Mouse (Mus musculus) midbrain, embryonic 10.5 days (tissue): ENCODE results near the gene Psmb7. TPM values are rescaled to one million over a fixed set of nuclear protein-coding genes. Genes with fewer than 3 reads are reported as not detected.
A peak's percentile ranks its signal among the peaks of the same experiment; 100 is the strongest.

Experiments
- DNase-seq: peaks from one replicate; pipeline ENCODE4 v3.0.0-alpha.2; 2017; ENCODE audit warnings: low spot score
- H3K27ac ChIP-seq: fragments of 300-500 bp; sonication (generic); replicated peaks from 2 replicates; pipeline ENCODE4 v1.5.1; 2016; ENCODE audit warnings: mild to moderate bottlenecking
- H3K27me3 ChIP-seq: fragments of 300-500 bp; sonication (generic); 2 replicates; pipeline ENCODE4 v1.6.1; 2016; ENCODE audit warnings: low read depth, mild to moderate bottlenecking; ENCODE audit not compliant: poor library complexity, severe bottlenecking
- H3K36me3 ChIP-seq: fragments of 300-500 bp; sonication (generic); 2 replicates; pipeline ENCODE4 v1.6.1; 2016; ENCODE audit warnings: mild to moderate bottlenecking, moderate library complexity
- H3K4me1 ChIP-seq: fragments of 300-500 bp; sonication (generic); 2 replicates; pipeline ENCODE4 v1.6.1; 2016
- H3K4me3 ChIP-seq: fragments of 300-500 bp; sonication (generic); 2 replicates; pipeline ENCODE4 v1.5.1; 2016; ENCODE audit warnings: mild to moderate bottlenecking, moderate library complexity
- H3K9me3 ChIP-seq: fragments of 300-500 bp; sonication (generic); replicated peaks from 2 replicates; pipeline ENCODE4 v1.6.1; 2016; ENCODE audit warnings: mild to moderate bottlenecking
- WGBS: fragments of 180-500 bp; shearing (Covaris S2); methylation state at CpG from one replicate; pipeline ENCODE4 v1.1.7; 2016; 5-methylcytosine and 5-hydroxymethylcytosine counted together
- polyA plus RNA-seq: library from polyadenylated mRNA; unstranded; fragments of >200 nt; fragmentation: Nextera tagmentation; extraction: Ambion mirVana; gene quantifications from 2 replicates; pipeline ENCODE4 v1.2.1, GENCODE M21; 2016

Psmb7 gene
- polyA plus RNA-seq, result 322 and 336 TPM in 2 replicates

- Histone ChIP-seq H3K4me3 (peak within 1 kb of the TSS; percentile 97), H3K4me1 (peaks cover 22% of the 10 kb centered on the region)
These were observed at the start of gene Psmb7 for GRCm38 (mm10) chr2:38643625-38644427. TSS of gene Psmb7 (minus strand) at chr2:38644087.

GRCm38 (mm10) chr2:38691542-38691941, 47.7 kb upstream of the Psmb7 start:
- H3K27me3 ChIP-seq, result peaks cover 94% of the 10 kb centered on the region
- WGBS, result 29% methylated on average over 8 of the region's 8 CpGs

More at GRCm38 (mm10) chr2:38643625-38644427, at the start of gene Psmb7:
- WGBS, result 2% methylated on average over 52 of the region's 52 CpGs
- Histone ChIP-seq H3K27me3 (no peaks in the 10 kb centered on the region), H3K27ac (peak within 1 kb of the TSS; percentile 94), H3K9me3 (no peaks in the 10 kb centered on the region), H3K36me3 (peaks cover 33% of the 10 kb centered on the region)
- peak; percentile 93 for DNase-seq

GRCm38 (mm10) chr2:38689881-38690280, 46.0 kb upstream of the Psmb7 start:
- 75% methylated on average over 1 of the region's 1 CpGs for WGBS
- peak overlapping the region; percentile 47; the same call in 1 of the 2 replicates for H3K4me3 ChIP-seq
- H3K27me3 ChIP-seq, result peaks cover 84% of the 10 kb centered on the region
- H3K36me3 ChIP-seq, result no peaks in the 10 kb centered on the region
- peaks cover 55% of the 10 kb centered on the region for H3K4me1 ChIP-seq
- DNase-seq, result no peak
- H3K9me3 ChIP-seq, result no peaks in the 10 kb centered on the region
- H3K27ac ChIP-seq, result peak overlapping the region; percentile 85

More at GRCm38 (mm10) chr2:38691542-38691941, 47.7 kb upstream of the Psmb7 start:
- H3K9me3 ChIP-seq, result no peaks in the 10 kb centered on the region
- H3K4me1 ChIP-seq, result peaks cover 57% of the 10 kb centered on the region
- H3K27ac ChIP-seq, result no peak overlapping the region; the same call in 1 of the 2 replicates
- peak; percentile 41 for DNase-seq
- H3K4me3 ChIP-seq, result no peak overlapping the region
- H3K36me3 ChIP-seq, result no peaks in the 10 kb centered on the region

GRCm38 (mm10) chr2:38688791-38689520, 45.1 kb upstream of the Psmb7 start:
- H3K27ac ChIP-seq, result peak overlapping the region; percentile 85
- no peaks in the 10 kb centered on the region for H3K36me3 ChIP-seq
- peaks cover 54% of the 10 kb centered on the region for H3K4me1 ChIP-seq
- 2% methylated on average over 29 of the region's 29 CpGs for WGBS
- peak; percentile 90 for DNase-seq
- no peaks in the 10 kb centered on the region for H3K9me3 ChIP-seq
- H3K27me3 ChIP-seq, result peaks cover 75% of the 10 kb centered on the region
- H3K4me3 ChIP-seq, result peak overlapping the region; percentile 47

- peaks cover 43% of the 10 kb centered on the region for H3K27me3 ChIP-seq
- 78% methylated on average over 3 of the region's 3 CpGs for WGBS
- H3K27ac ChIP-seq, result peak overlapping the region; percentile 42; the same call in 1 of the 2 replicates
- H3K9me3 ChIP-seq, result no peaks in the 10 kb centered on the region
- H3K4me1 ChIP-seq, result peaks cover 46% of the 10 kb centered on the region
- H3K4me3 ChIP-seq, result no peak overlapping the region
- H3K36me3 ChIP-seq, result no peaks in the 10 kb centered on the region
- DNase-seq, result no peak
These were observed 41.9 kb upstream of the Psmb7 start for GRCm38 (mm10) chr2:38685746-38686145.

GRCm38 (mm10) chr2:38683083-38683482, 39.2 kb upstream of the Psmb7 start:
- no peaks in the 10 kb centered on the region for H3K36me3 ChIP-seq
- H3K27ac ChIP-seq, result no peak overlapping the region
- no peak for DNase-seq
- 78% methylated on average over 5 of the region's 5 CpGs for WGBS
- H3K9me3 ChIP-seq, result no peaks in the 10 kb centered on the region
- H3K27me3 ChIP-seq, result peaks cover 22% of the 10 kb centered on the region
- peaks cover 22% of the 10 kb centered on the region for H3K4me1 ChIP-seq
- H3K4me3 ChIP-seq, result no peak overlapping the region

- no peak for DNase-seq
- 0 out of 2 replicates have a peak, but pooled peaks cover 13% of the 10 kb centered on the region for H3K27me3 ChIP-seq
- H3K4me1 ChIP-seq, result peaks cover 15% of the 10 kb centered on the region
- 92% methylated on average over 5 of the region's 5 CpGs for WGBS
- no peaks in the 10 kb centered on the region for H3K36me3 ChIP-seq
- H3K27ac ChIP-seq, result no peak overlapping the region
- H3K9me3 ChIP-seq, result no peaks in the 10 kb centered on the region
- H3K4me3 ChIP-seq, result no peak overlapping the region
These were observed 38.3 kb upstream of the Psmb7 start for GRCm38 (mm10) chr2:38682209-38682608.

GRCm38 (mm10) chr2:38678947-38679346, 35.1 kb upstream of the Psmb7 start:
- H3K27ac ChIP-seq, result no peak overlapping the region
- H3K27me3 ChIP-seq, result peaks cover 4% of the 10 kb centered on the region; the same call in 1 of the 2 replicates
- H3K4me1 ChIP-seq, result no peaks in the 10 kb centered on the region
- H3K4me3 ChIP-seq, result no peak overlapping the region
- H3K9me3 ChIP-seq, result no peaks in the 10 kb centered on the region
- no peak for DNase-seq
- no peaks in the 10 kb centered on the region for H3K36me3 ChIP-seq

GRCm38 (mm10) chr2:38675366-38675969, 31.6 kb upstream of the Psmb7 start:
- Histone ChIP-seq H3K4me1 (peaks cover 6% of the 10 kb centered on the region; the same call in 1 of the 2 replicates), H3K36me3 (no peaks in the 10 kb centered on the region), H3K4me3 (no peak overlapping the region), H3K27ac (no peak overlapping the region), H3K9me3 (no peaks in the 10 kb centered on the region), H3K27me3 (peaks cover 34% of the 10 kb centered on the region)
- DNase-seq, result peak; percentile 33
- 60% methylated on average over 9 of the region's 9 CpGs for WGBS

GRCm38 (mm10) chr2:38672496-38672895, 28.6 kb upstream of the Psmb7 start:
- Histone ChIP-seq H3K4me3 (no peak overlapping the region), H3K27ac (no peak overlapping the region; the same call in 1 of the 2 replicates), H3K4me1 (peaks cover 15% of the 10 kb centered on the region), H3K36me3 (no peaks in the 10 kb centered on the region), H3K9me3 (no peaks in the 10 kb centered on the region), H3K27me3 (peaks cover 49% of the 10 kb centered on the region)
- DNase-seq, result no peak
- 62% methylated on average over 11 of the region's 11 CpGs for WGBS

- DNase-seq, result peak; percentile 45
- H3K4me3 ChIP-seq, result peak overlapping the region; percentile 35
- H3K9me3 ChIP-seq, result no peaks in the 10 kb centered on the region
- no peak overlapping the region for H3K27ac ChIP-seq
- H3K36me3 ChIP-seq, result no peaks in the 10 kb centered on the region
- H3K4me1 ChIP-seq, result peaks cover 15% of the 10 kb centered on the region
- H3K27me3 ChIP-seq, result peaks cover 45% of the 10 kb centered on the region
- 13% methylated on average over 17 of the region's 17 CpGs for WGBS
These were observed 25.1 kb upstream of the Psmb7 start for GRCm38 (mm10) chr2:38668802-38669580.

GRCm38 (mm10) chr2:38661398-38661797, 17.5 kb upstream of the Psmb7 start:
- 3% methylated on average over 1 of the region's 1 CpGs for WGBS
- H3K27me3 ChIP-seq, result peaks cover 16% of the 10 kb centered on the region
- H3K9me3 ChIP-seq, result no peaks in the 10 kb centered on the region
- H3K36me3 ChIP-seq, result no peaks in the 10 kb centered on the region
- H3K4me3 ChIP-seq, result no peak overlapping the region
- DNase-seq, result no peak
- no peak overlapping the region for H3K27ac ChIP-seq
- peaks cover 7% of the 10 kb centered on the region; the same call in 1 of the 2 replicates for H3K4me1 ChIP-seq
